Mouse (Mus musculus): ENCODE results near the gene Cacna1d.

- TF ChIP-seq EP300 (optimal IDR thresholded peaks at IDR 0.05) (no peak), CTCF (IDR thresholded peaks at IDR 0.05; ENCODE audit: low read depth) (no peak)
Measured at GRCm38 (mm10) chr14:30198882-30199281, 292.4 kb downstream of the Cacna1d start.

Data from stomach, postnatal 0 days (tissue).